Mouse (Mus musculus) ovary, adult 18-20 months (tissue): ENCODE measurements around the gene Eif3l.

ENCODE experiments used
- DNase-seq: peaks from one replicate; pipeline ENCODE4 v3.0.0; 2022; ENCODE audit warnings: low spot score, mixed read lengths

The Eif3l gene

DNA sequence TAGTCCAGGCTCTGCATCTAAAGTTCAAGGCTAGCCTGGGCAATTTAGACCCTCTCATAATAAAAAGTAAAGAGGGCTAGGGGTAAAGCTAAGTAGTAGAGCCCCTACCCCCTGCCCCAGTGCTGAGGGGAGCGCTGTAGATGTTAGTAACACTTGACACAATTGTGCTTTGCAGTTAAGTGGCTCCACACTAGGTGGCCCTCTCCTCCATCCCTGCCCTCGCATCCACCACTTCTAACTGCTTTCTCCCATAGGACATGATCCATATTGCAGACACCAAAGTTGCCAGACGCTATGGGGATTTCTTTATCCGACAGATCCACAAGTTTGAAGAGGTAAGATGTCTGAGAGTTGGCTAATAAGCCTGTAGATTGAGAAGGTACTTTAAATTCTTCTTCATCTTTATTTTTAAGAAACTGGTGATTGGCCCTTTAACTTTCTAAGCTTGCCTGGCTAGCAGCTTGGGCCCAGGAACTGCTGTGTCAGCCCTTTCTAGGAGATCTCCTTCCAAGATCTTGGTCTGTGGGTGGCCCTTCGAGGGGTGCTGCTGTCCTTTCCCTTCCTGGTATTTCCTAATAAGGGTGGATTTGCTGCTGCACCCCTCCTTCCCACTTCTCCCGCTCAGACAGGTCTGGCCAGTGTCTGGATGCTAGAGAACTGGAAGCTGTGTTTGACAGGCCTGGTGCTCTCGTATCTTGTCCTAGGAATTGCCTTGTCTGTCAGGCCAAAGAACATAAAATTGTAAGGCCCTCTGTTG is 18.3 kb downstream of the Eif3l start:
- no peak for DNase-seq

- DNase-seq = no peak
Measured at GRCm38 (mm10) chr15:79095483-79095882, 20.5 kb downstream of the Eif3l start.

DNA sequence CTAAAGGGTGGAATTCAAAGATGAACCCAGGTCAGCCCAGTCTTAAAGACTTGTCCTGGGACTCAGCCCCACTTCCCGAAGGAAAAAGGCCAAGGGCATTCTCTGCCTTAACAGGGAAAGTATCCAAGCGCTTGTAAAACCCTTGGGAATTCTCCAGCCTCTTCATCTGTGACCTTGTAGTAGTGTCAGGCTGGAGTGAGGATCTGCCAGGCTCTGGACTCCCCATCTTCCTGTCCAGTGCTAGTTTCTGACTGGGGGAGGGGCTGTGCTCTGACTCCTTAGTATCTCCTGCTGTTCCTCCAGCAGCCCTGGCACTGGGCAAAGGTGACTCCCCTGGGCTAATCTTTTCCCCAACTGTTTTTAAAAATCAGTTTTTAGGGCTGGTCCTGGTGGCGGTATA is 21.6 kb downstream of the Eif3l start:
- DNase-seq = peak; percentile 57

- no peak for DNase-seq
Measured at GRCm38 (mm10) chr15:79097135-79097534, 22.2 kb downstream of the Eif3l start.

DNA sequence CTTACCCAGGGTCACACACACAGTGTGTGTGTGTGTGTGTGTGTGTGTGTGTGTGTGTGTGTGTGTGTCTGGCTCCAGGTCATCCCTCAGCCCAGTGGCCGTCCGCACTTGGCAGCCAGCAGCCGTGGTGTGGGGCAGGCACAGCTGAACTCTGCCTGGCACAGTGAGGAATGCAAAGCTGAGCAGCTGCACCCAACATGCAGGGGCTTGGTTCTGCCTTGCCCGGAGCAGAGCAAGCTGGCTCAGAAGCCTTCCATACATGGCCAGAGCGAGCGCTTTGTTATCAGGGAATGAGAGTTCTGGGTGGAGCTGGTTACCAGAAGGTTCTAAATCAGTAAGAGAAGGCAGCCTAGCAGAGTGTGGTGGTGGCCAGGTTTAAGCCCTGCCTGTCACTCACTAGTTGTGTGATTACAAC is 22.6 kb downstream of the Eif3l start:
- peak; percentile 59 for DNase-seq

GRCm38 (mm10) chr15:79098220-79098619 is 23.2 kb downstream of the Eif3l start:
- no peak for DNase-seq

GRCm38 (mm10) chr15:79098868-79099267 is 23.9 kb downstream of the Eif3l start:
- no peak for DNase-seq

GRCm38 (mm10) chr15:79099456-79099855 is 24.5 kb downstream of the Eif3l start:
- DNase-seq = no peak

GRCm38 (mm10) chr15:79100391-79100790 is 25.4 kb downstream of the Eif3l start:
- no peak for DNase-seq

- no peak for DNase-seq
Measured at GRCm38 (mm10) chr15:79101531-79101930, 26.6 kb downstream of the Eif3l start.

DNA sequence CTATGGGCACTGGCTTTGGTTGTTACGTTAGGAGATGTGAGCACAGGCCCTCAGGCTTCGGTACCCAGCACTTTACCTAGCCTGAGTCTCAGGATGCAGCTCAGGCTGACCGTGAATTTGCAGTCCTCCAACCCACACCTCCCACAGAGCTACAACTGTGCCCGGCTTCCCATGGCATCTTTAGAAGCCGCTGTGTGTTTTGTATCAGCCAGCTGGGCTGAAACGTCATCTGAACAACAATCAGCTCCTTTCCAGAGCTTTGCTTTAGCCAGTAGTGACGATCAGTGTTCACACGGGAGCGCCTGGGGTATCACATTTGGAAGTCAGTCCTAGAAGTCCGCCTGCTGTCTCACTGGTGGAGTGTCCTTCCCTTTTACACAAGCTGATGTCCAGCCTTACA is 28.3 kb downstream of the Eif3l start:
- DNase-seq = no peak

- no peak for DNase-seq
Measured at GRCm38 (mm10) chr15:79105804-79106203, 30.8 kb downstream of the Eif3l start.

- DNase-seq = no peak
Measured at GRCm38 (mm10) chr15:79107966-79108365, 33.0 kb downstream of the Eif3l start.

- peak; percentile 64 for DNase-seq
Measured at GRCm38 (mm10) chr15:79108421-79109320, 33.7 kb downstream of the Eif3l start, which contains the start of gene Micall1. Gene Micall1, plus strand, starts transcription at chr15:79108898.

GRCm38 (mm10) chr15:79109321-79109934 is 34.4 kb downstream of the Eif3l start:
- no peak for DNase-seq

GRCm38 (mm10) chr15:79110031-79110430 is 35.1 kb downstream of the Eif3l start:
- no peak for DNase-seq

GRCm38 (mm10) chr15:79110528-79110927 is 35.5 kb downstream of the Eif3l start:
- DNase-seq = no peak

- no peak for DNase-seq
Measured at GRCm38 (mm10) chr15:79111774-79112173, 36.8 kb downstream of the Eif3l start.

DNA sequence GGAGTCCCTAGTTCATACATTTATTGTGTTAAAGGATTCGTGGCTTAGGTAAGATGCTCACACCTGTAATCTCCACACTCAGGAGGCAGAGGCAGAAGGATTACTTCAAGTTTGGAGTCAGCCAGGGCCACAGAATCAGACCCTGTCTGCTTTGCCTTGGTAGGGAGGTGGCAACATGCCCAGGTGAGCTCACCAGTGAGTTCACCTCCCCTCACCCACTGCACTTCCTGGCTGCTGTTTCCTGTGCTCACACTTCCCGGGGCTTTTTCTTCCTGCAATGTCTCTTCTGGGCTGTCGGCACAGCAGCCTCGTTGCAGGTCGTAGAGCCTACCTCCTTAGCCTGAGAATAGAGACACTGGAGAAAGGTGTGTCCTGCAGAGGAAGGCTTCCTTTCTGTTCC is 40.3 kb downstream of the Eif3l start:
- no peak for DNase-seq

- DNase-seq = no peak
Measured at GRCm38 (mm10) chr15:79119491-79119890, 44.5 kb downstream of the Eif3l start.

DNA sequence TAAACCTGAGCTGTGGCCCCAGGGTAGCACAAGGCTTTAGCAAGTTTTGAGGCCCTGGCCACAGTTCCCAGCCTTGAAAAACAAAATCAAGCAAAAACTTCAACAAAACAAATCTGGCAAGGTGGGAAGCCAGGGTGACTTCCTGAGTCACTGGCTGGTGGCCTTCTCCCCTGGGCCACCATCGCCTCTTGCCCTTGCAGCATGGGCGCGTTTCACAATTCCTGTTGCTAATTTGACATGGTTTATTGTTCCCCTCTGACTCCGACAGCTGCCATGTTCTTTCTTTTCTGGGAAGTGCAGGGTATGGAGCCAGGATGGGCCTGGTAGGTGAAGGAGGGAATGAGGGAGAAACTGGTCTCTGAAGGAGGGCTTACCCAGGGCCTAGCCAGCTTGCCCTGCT is 47.1 kb downstream of the Eif3l start:
- DNase-seq = no peak

DNA sequence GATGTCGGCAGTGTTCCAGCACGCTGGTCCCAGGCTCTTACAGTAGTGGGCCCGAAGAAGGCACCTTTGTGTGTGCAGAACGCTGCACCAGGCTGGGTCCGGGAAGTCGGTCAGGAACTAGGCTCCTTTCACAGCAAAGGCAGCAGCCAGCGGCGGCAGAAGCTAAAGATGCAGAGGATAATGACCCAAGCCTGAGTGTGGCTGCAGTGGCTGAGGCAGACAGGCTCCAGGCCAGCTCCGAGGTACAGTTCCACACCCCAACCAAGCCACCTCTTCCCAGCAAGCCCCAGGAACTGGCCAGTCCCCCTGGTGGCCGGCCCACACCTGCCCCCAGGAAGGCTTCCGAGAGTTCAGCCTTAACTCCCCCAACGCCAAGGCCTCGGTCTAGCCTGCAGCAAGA is 47.6 kb downstream of the Eif3l start:
- no peak for DNase-seq

DNA sequence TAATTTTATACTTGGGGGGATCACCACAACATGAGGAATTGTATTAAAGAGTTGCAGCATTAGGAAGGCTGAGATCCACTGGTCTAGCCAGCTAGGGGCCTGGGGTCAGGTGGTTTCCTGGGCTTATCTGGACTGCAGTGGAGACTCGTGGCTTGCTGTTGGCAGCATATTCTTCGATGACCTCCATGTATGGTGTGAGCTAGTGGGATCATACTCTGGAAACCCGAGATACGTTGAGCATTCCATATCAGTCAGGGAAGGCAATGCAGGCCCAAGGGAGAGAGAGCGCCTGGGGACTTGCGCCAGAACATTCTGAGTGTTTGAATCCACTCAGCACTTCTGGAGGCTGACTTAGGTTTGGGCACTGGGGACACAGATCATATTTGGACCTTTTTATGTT is 48.8 kb downstream of the Eif3l start:
- no peak for DNase-seq
